Mouse (Mus musculus) embryonic fibroblast, embryonic 13.5 days (primary cell): ENCODE measurements around the gene Zfp53.

Experiments used
- CTCF ChIP-seq: IDR thresholded peaks from 2 replicates; pipeline ENCODE4 v1.5.1; 2011; ENCODE audit warnings: mild to moderate bottlenecking, control low read depth, low read length, moderate library complexity, borderline replicate concordance; ENCODE audit not compliant: insufficient read depth
- POLR2A ChIP-seq: IDR thresholded peaks from 2 replicates; pipeline ENCODE4 v1.6.1; 2011; ENCODE audit warnings: low read depth, mild to moderate bottlenecking, control low read depth, low read length, moderate library complexity

- TF ChIP-seq POLR2A (no peak), CTCF (no peak)
These were observed 42.8 kb downstream of the Zfp53 start for GRCm38 (mm10) chr17:21531621-21532020.
